Mouse (Mus musculus) forebrain, embryonic 11.5 days (tissue): ENCODE measurements around the gene Wipf3. TPM values are rescaled to one million over a fixed set of nuclear protein-coding genes. Genes with fewer than 3 reads are reported as not detected.

ENCODE experiments used
- ATAC-seq: fragments of 200-750 bp; cut with Nextera tagmentation; replicated peaks from 2 replicates; pipeline ENCODE4 v1.8.0; 2017; ENCODE audit warnings: moderate TSS enrichment; ENCODE audit not compliant: low FRiP score
- DNase-seq: peaks from one replicate; pipeline ENCODE4 v3.0.0-alpha.2; 2017; ENCODE audit warnings: low spot score
- H3K27ac ChIP-seq: fragments of 300-500 bp; sonication (generic); 2 replicates; pipeline ENCODE4 v1.5.1; 2014; ENCODE audit warnings: low read depth, low read length
- H3K27me3 ChIP-seq: fragments of 300-500 bp; sonication (generic); 2 replicates; pipeline ENCODE4 v1.6.1; 2014; ENCODE audit warnings: mild to moderate bottlenecking, low read length, mixed read lengths; ENCODE audit not compliant: control insufficient read depth, insufficient read depth
- H3K36me3 ChIP-seq: fragments of 300-500 bp; sonication (generic); 2 replicates; pipeline ENCODE4 v1.6.1; 2014; ENCODE audit warnings: mild to moderate bottlenecking, low read length, moderate library complexity, mixed read lengths; ENCODE audit not compliant: control insufficient read depth, insufficient read depth
- H3K4me1 ChIP-seq: fragments of 300-500 bp; sonication (generic); replicated peaks from 2 replicates; pipeline ENCODE4 v1.6.1; 2014; ENCODE audit warnings: low read length, mixed read lengths; ENCODE audit not compliant: control insufficient read depth, insufficient read depth
- H3K4me2 ChIP-seq: fragments of 300-500 bp; sonication (generic); 2 replicates; pipeline ENCODE4 v1.6.1; 2014; ENCODE audit warnings: low read depth, mild to moderate bottlenecking, low read length, moderate library complexity, mixed read lengths; ENCODE audit not compliant: severe bottlenecking
- H3K4me3 ChIP-seq: fragments of 300-500 bp; sonication (generic); 2 replicates; pipeline ENCODE4 v1.5.1; 2014; ENCODE audit warnings: low read depth, low read length
- H3K9ac ChIP-seq: fragments of 300-500 bp; sonication (generic); 2 replicates; pipeline ENCODE4 v1.6.1; 2014; ENCODE audit warnings: low read length
- H3K9me3 ChIP-seq: fragments of 300-500 bp; sonication (generic); 2 replicates; pipeline ENCODE4 v1.6.1; 2016; ENCODE audit warnings: low read length, mixed read lengths; ENCODE audit not compliant: control insufficient read depth
- WGBS: fragments of 180-500 bp; shearing (Covaris S2); extraction: QIAGEN DNeasy Blood & Tissue Kit; methylation state at CpG from one replicate; pipeline ENCODE4 v1.1.7; 2014; 5-methylcytosine and 5-hydroxymethylcytosine counted together
- polyA plus RNA-seq: library from polyadenylated mRNA; unstranded; fragments of >200 nt; fragmentation: Nextera tagmentation; extraction: Ambion mirVana; gene quantifications from 2 replicates; pipeline ENCODE4 v1.2.1, GENCODE M21; 2014

The Wipf3 gene
- polyA plus RNA-seq, 1 experiment from 2014 or later, result 0.96 TPM

GRCm38 (mm10) chr6:54512256-54512655, 82.9 kb downstream of the Wipf3 start:
- Histone ChIP-seq H3K4me2 (no peak overlapping the region), H3K27me3 (no peaks in the 10 kb centered on the region), H3K4me3 (no peak overlapping the region), H3K9me3 (no peaks in the 10 kb centered on the region), H3K9ac (no peak overlapping the region), H3K36me3 (no peaks in the 10 kb centered on the region; the same call in 1 of the 2 replicates), H3K4me1 (peaks cover 19% of the 10 kb centered on the region; the same call in 1 of the 2 replicates), H3K27ac (no peak overlapping the region)
- 78% methylated on average over 2 of the region's 2 CpGs for WGBS
- no peak for ATAC-seq
- no peak for DNase-seq

- no peaks in the 10 kb centered on the region for H3K9me3 ChIP-seq
- H3K4me3 ChIP-seq, result no peak overlapping the region
- DNase-seq (no peak), ATAC-seq (0 out of 2 replicates have a peak, but pooled peaks have one; percentile 27)
- no peak overlapping the region for H3K4me2 ChIP-seq
- H3K27ac ChIP-seq, result no peak overlapping the region
- no peak overlapping the region for H3K9ac ChIP-seq
- no peaks in the 10 kb centered on the region; the same call in 1 of the 2 replicates for H3K36me3 ChIP-seq
- no peaks in the 10 kb centered on the region for H3K27me3 ChIP-seq
- H3K4me1 ChIP-seq, result no peaks in the 10 kb centered on the region
- 78% methylated on average over 2 of the region's 2 CpGs for WGBS
These were observed 87.2 kb downstream of the Wipf3 start for GRCm38 (mm10) chr6:54516512-54517134.

- Histone ChIP-seq H3K27me3 (no peaks in the 10 kb centered on the region), H3K36me3 (no peaks in the 10 kb centered on the region; the same call in 1 of the 2 replicates), H3K4me2 (no peak overlapping the region), H3K4me3 (no peak overlapping the region), H3K9ac (no peak overlapping the region), H3K4me1 (no peaks in the 10 kb centered on the region), H3K27ac (no peak overlapping the region), H3K9me3 (no peaks in the 10 kb centered on the region)
- no peak for DNase-seq
- 81% methylated on average over 5 of the region's 5 CpGs for WGBS
- ATAC-seq, result no peak
These were observed 89.4 kb downstream of the Wipf3 start for GRCm38 (mm10) chr6:54518758-54519157.

- Histone ChIP-seq H3K4me3 (no peak overlapping the region), H3K4me2 (no peak overlapping the region)
- 93% methylated on average over 8 of the region's 8 CpGs for WGBS
These were observed 99.3 kb downstream of the Wipf3 start for GRCm38 (mm10) chr6:54528666-54529065.

GRCm38 (mm10) chr6:54530182-54530581, 100.8 kb downstream of the Wipf3 start:
- H3K9me3 ChIP-seq, result no peaks in the 10 kb centered on the region
- no peak overlapping the region for H3K27ac ChIP-seq
- peaks cover 2% of the 10 kb centered on the region; the same call in 1 of the 2 replicates for H3K36me3 ChIP-seq
- no peak overlapping the region for H3K4me2 ChIP-seq
- no peaks in the 10 kb centered on the region for H3K27me3 ChIP-seq
- H3K4me3 ChIP-seq, result no peak overlapping the region
- WGBS, result 85% methylated on average over 2 of the region's 2 CpGs
- ATAC-seq (no peak), DNase-seq (no peak)
- H3K4me1 ChIP-seq, result no peaks in the 10 kb centered on the region; the same call in 1 of the 2 replicates
- no peak overlapping the region for H3K9ac ChIP-seq

More at GRCm38 (mm10) chr6:54528666-54529065, 99.3 kb downstream of the Wipf3 start:
- Histone ChIP-seq H3K27ac (no peak overlapping the region), H3K4me1 (no peaks in the 10 kb centered on the region; the same call in 1 of the 2 replicates), H3K27me3 (no peaks in the 10 kb centered on the region), H3K36me3 (peaks cover 2% of the 10 kb centered on the region; the same call in 1 of the 2 replicates), H3K9me3 (no peaks in the 10 kb centered on the region), H3K9ac (no peak overlapping the region)
- no peak for DNase-seq
- no peak for ATAC-seq

GRCm38 (mm10) chr6:54531048-54531481, 101.7 kb downstream of the Wipf3 start:
- ATAC-seq, result no peak
- H3K9ac ChIP-seq, result no peak overlapping the region

GRCm38 (mm10) chr6:54535485-54535884, 106.1 kb downstream of the Wipf3 start:
- Histone ChIP-seq H3K9ac (no peak overlapping the region), H3K4me2 (no peak overlapping the region), H3K4me3 (no peak overlapping the region), H3K9me3 (no peaks in the 10 kb centered on the region), H3K4me1 (peaks cover 22% of the 10 kb centered on the region), H3K27ac (no peak overlapping the region), H3K27me3 (no peaks in the 10 kb centered on the region), H3K36me3 (no peaks in the 10 kb centered on the region)
- DNase-seq (no peak), ATAC-seq (no peak)
- 89% methylated on average over 4 of the region's 4 CpGs for WGBS

More at GRCm38 (mm10) chr6:54531048-54531481, 101.7 kb downstream of the Wipf3 start:
- H3K4me1 ChIP-seq, result no peaks in the 10 kb centered on the region; the same call in 1 of the 2 replicates
- DNase-seq, result no peak
- 69% methylated on average over 8 of the region's 8 CpGs for WGBS
- H3K9me3 ChIP-seq, result no peaks in the 10 kb centered on the region
- no peaks in the 10 kb centered on the region for H3K27me3 ChIP-seq
- no peak overlapping the region for H3K27ac ChIP-seq
- H3K4me2 ChIP-seq, result no peak overlapping the region
- H3K4me3 ChIP-seq, result no peak overlapping the region
- H3K36me3 ChIP-seq, result no peaks in the 10 kb centered on the region

GRCm38 (mm10) chr6:54537053-54537452, 107.7 kb downstream of the Wipf3 start:
- 84% methylated on average over 7 of the region's 7 CpGs for WGBS
- no peak for ATAC-seq
- H3K27ac ChIP-seq, result no peak overlapping the region

More at GRCm38 (mm10) chr6:54537053-54537452, 107.7 kb downstream of the Wipf3 start:
- H3K36me3 ChIP-seq, result no peaks in the 10 kb centered on the region; the same call in 1 of the 2 replicates
- H3K4me3 ChIP-seq, result no peak overlapping the region
- no peak overlapping the region for H3K4me2 ChIP-seq
- no peaks in the 10 kb centered on the region for H3K27me3 ChIP-seq
- no peaks in the 10 kb centered on the region for H3K9me3 ChIP-seq
- H3K4me1 ChIP-seq, result peaks cover 26% of the 10 kb centered on the region
- no peak overlapping the region for H3K9ac ChIP-seq
- DNase-seq, result no peak
